Mouse (Mus musculus) stomach, postnatal 0 days (tissue): Measurements from ENCODE around the gene Gpc3.

Source experiments
- CTCF ChIP-seq: IDR thresholded peaks from 2 replicates; pipeline ENCODE4 v1.5.1; 2016; ENCODE audit warnings: antibody characterized with exemption, low read depth, mild to moderate bottlenecking, moderate library complexity
- EP300 ChIP-seq: optimal IDR thresholded peaks from 2 replicates; pipeline ENCODE3; 2016; ENCODE audit warnings: antibody characterized with exemption

DNA sequence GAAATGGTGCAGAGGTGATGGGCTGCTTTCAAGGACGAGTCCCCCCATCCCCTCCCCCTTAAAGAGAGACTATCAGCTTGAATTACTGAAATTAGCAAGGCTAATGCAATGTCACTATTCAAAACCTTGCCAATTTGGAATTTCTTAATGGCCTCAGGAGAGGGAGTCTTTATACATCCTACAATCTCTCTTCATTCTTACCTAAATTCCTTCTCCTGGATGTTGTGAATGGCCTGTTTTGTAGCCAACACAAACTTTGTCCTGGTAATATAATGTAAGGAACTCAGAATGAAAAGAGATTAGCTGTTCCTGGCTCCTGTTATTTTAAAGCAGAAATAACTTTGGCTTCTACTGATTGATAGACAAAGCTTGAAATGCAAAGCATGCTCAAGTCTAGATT lies 325.0 kb downstream of the Gpc3 start:
- TF ChIP-seq CTCF (no peak), EP300 (no peak)
